Comparison of ENCODE assay signal across 12 mouse cellular contexts in the genomic region with DNA sequence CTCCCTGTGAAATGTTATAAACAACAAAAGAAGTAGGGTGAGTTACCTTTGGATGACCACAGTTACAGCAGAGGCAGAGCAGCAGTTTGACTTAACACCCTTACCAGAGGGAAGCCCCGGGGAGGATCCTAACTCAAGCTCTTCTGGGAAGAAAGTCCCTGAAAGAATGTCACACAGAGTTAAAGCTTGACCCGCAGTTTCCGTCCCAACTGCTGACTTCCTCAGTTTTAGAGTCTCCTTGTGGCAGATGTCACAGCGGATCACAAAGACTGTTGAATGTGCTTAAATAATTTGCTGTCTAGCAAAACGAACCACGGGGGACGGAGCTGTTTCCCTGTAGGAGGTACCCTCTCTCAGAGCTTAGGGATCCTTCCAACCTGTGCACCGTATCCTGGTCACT.
A peak's percentile ranks its signal among the peaks of the same experiment; 100 is the strongest.
DNase-seq lines count a peak whose midpoint lies in the region; ATAC-seq and TF ChIP-seq lines count a peak whose summit lies in the region.
"Had no signal": no experiment of that assay in that cellular context is flagged by ENCODE, and none has a peak within 500 bp of the region (broad histone marks: within the 10 kb centered on the region; RNA-seq: fewer than 3 reads in every experiment).

No protein-coding gene starts in this region.

- WGBS in midbrain, embryonic 10.5 days = 45% methylated on average over 8 of the region's 8 CpGs

- H3K4me3 ChIP-seq in layer of hippocampus, adult 2 months = no peak overlapping the region
- H3K4me3 ChIP-seq in midbrain, embryonic 10.5 days = no peak overlapping the region

- TF ChIP-seq CTCF in layer of hippocampus, adult 2 months (conservative IDR thresholded peaks at IDR 0.05) = no peak

- H3K27ac ChIP-seq in layer of hippocampus, adult 2 months = peak overlapping the region; percentile 32; the same call in 1 of the 2 replicates
- no peak overlapping the region for H3K27ac ChIP-seq in midbrain, embryonic 10.5 days (replicated peaks)

- no peaks in the 10 kb centered on the region for H3K27me3 ChIP-seq in midbrain, embryonic 10.5 days (ENCODE audit: low read depth, poor library complexity, severe bottlenecking)

- peaks cover 5% of the 10 kb centered on the region; the same call in 1 of the 2 replicates for H3K4me1 ChIP-seq in midbrain, embryonic 10.5 days

- H3K36me3 ChIP-seq in midbrain, embryonic 10.5 days = no peaks in the 10 kb centered on the region

- ATAC-seq in CD4-positive, CD25-positive, alpha-beta regulatory T cell, adult 4 months = no peak
- ATAC-seq: forebrain, postnatal 0 days had no signal

- peak; percentile 9 for DNase-seq in CD4-positive, CD25-positive, alpha-beta regulatory T cell, adult 2 months (ENCODE audit: low read depth, low spot score)
- DNase-seq in layer of hippocampus, adult 2 months (ENCODE audit: low spot score in 2 of 2) = no peak
- DNase-seq in layer of hippocampus, postnatal 14 days (ENCODE audit: low spot score in 2 of 2) = no peak
- peak; percentile 25 for DNase-seq in liver
- DNase-seq in telencephalon, adult 2 months (ENCODE audit: low read depth, low spot score) = peak; percentile 19
- DNase-seq in cerebellum, adult 9-11 months = no peak
- no peak for DNase-seq in midbrain, embryonic 10.5 days (ENCODE audit: low spot score)
- DNase-seq: adrenal gland, adult 2 months; forebrain, postnatal 0 days; lung, postnatal 10 days; spleen, adult 18-20 months had no signal

- H3K9me3 ChIP-seq in midbrain, embryonic 10.5 days (replicated peaks) = no peaks in the 10 kb centered on the region

Comparison
In these comparisons a context has a peak if more than half of its experiments do, and no peak if none do; other contexts are left out.
1. DNase-seq: peak in CD4-positive, CD25-positive, alpha-beta regulatory T cell, adult 2 months (single experiment), liver (single experiment) and telencephalon, adult 2 months (single experiment); none in layer of hippocampus, adult 2 months (0 of 2), layer of hippocampus, postnatal 14 days (0 of 2), cerebellum, adult 9-11 months (single experiment) and midbrain, embryonic 10.5 days (single experiment).